Mouse (Mus musculus): Measurements from ENCODE around the gene Uqcc2. TPM values are rescaled to one million over a fixed set of nuclear protein-coding genes. Genes with fewer than 3 reads are reported as not detected.

Uqcc2 gene
- 740 TPM for polyA plus RNA-seq (2012; fragmentation: generic; extraction: Trizol)

DNA sequence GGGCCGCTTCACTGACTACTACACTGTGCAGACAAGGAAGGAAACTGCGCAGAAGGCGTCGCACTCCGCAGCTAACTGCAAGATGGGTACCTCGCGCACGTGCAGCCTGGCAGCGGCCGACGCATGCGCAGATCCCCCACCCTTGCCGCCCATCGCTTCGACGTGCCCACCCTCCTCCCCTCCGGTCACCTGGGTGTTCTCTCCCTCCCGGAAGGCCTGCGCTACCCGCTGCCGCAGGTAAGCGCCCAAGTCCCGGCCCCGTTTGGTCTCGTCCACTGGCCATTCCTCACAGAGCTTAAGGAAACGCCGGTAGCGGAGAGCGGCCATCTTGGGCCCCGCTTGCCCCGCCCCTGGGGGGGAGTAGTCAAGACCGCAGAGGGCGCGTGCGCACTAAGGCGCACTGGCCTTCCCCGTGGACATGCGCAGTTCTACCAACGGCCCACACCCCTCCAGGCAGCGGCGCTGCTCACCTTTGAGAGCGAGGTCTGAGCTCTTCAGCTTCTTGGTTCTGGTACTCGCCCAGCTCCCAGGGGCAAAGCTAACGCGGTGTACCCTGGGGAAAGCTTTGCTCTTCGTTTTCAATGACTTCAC lies at the start of gene Uqcc2:
TSS of gene Uqcc2 (minus strand) at position 366 of the 591 bp plus-strand sequence.
- H3K27me3 ChIP-seq (ENCODE audit: control insufficient read depth, insufficient read depth, insufficient read length) = no peaks in the 10 kb centered on the region
- H3K36me3 ChIP-seq (ENCODE audit: control insufficient read depth, insufficient read depth) = peaks cover 3% of the 10 kb centered on the region
- H3K4me3 ChIP-seq = peak within 1 kb of the TSS; percentile 51
- H3K79me2 ChIP-seq (ENCODE audit: control insufficient read depth, insufficient read depth) = peaks cover 41% of the 10 kb centered on the region
- TF ChIP-seq MYOD1 (IDR thresholded peaks at IDR 0.05; ENCODE audit: control insufficient read depth in 1 of 3, insufficient read length in 2 of 3, low read depth in 2 of 3) = peak in 1 of 3 experiments; percentile 46
- no peak for TF ChIP-seq E2F4 (IDR thresholded peaks at IDR 0.05; ENCODE audit: insufficient read depth)
- peak; percentile 48 for TF ChIP-seq POLR2A (IDR thresholded peaks at IDR 0.05; ENCODE audit: insufficient read length, low read depth)
- TF ChIP-seq TCF12 (IDR thresholded peaks at IDR 0.05; ENCODE audit: insufficient read depth, poor library complexity, severe bottlenecking) = no peak
- TF ChIP-seq USF1 (IDR thresholded peaks at IDR 0.05; ENCODE audit: low read depth) = no peak
- no peak for TF ChIP-seq SRF (IDR thresholded peaks at IDR 0.05; ENCODE audit: control insufficient read depth, insufficient read length, low read depth)
- TF ChIP-seq POLR2AphosphoS2 (IDR thresholded peaks at IDR 0.05; ENCODE audit: insufficient read length, low read depth) = peak; percentile 14
- peak; percentile 59 for TF ChIP-seq MAX (IDR thresholded peaks at IDR 0.05; ENCODE audit: low read depth)
- H3ac ChIP-seq (ENCODE audit: control insufficient read depth, insufficient read length) = peak within 1 kb of the TSS; percentile 14
- H3K4me2 ChIP-seq (ENCODE audit: low read depth) = peak within 1 kb of the TSS; percentile 94

DNA sequence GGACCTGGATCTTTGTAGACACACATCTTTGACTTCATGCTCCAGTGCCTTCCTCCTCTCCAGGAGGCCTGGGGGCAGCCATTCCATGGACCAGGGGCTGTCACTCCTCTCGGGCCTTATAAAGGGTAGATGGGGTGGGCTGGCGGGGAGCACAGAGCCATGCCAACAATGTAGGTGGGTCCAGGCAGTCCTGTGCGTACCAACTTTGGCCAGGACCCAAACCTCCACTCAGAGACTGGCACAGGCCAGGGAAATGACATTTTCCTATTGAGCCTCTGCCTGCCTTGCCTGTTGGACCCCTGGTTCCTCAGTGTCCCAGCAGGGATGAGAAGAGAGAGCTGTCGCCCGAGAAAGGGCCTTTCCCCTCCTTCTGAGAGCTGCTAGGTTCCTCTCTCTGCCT lies 48.7 kb upstream of the Uqcc2 start:
- TF ChIP-seq SRF (IDR thresholded peaks at IDR 0.05; ENCODE audit: control insufficient read depth, insufficient read length, low read depth) (no peak), MYOG (IDR thresholded peaks at IDR 0.05; ENCODE audit: control insufficient read depth in 1 of 3, insufficient read depth in 1 of 3, insufficient read length in 2 of 3, low read depth in 2 of 3) (no peak), MYOD1 (IDR thresholded peaks at IDR 0.05; ENCODE audit: control insufficient read depth in 1 of 3, insufficient read length in 2 of 3, low read depth in 2 of 3) (no peak), E2F4 (IDR thresholded peaks at IDR 0.05; ENCODE audit: insufficient read depth) (no peak), TCF12 (IDR thresholded peaks at IDR 0.05; ENCODE audit: insufficient read depth, poor library complexity, severe bottlenecking) (no peak), REST (IDR thresholded peaks at IDR 0.05; ENCODE audit: insufficient read depth, insufficient read length) (no peak), MAX (IDR thresholded peaks at IDR 0.05; ENCODE audit: low read depth) (no peak), USF1 (IDR thresholded peaks at IDR 0.05; ENCODE audit: low read depth) (no peak), TCF3 (IDR thresholded peaks at IDR 0.05; ENCODE audit: insufficient read length, low read depth) (no peak), POLR2AphosphoS2 (IDR thresholded peaks at IDR 0.05; ENCODE audit: insufficient read length, low read depth) (no peak), CEBPB (IDR thresholded peaks at IDR 0.05; ENCODE audit: insufficient read depth, poor library complexity, severe bottlenecking) (no peak), POLR2A (IDR thresholded peaks at IDR 0.05; ENCODE audit: insufficient read length, low read depth) (no peak)

DNA sequence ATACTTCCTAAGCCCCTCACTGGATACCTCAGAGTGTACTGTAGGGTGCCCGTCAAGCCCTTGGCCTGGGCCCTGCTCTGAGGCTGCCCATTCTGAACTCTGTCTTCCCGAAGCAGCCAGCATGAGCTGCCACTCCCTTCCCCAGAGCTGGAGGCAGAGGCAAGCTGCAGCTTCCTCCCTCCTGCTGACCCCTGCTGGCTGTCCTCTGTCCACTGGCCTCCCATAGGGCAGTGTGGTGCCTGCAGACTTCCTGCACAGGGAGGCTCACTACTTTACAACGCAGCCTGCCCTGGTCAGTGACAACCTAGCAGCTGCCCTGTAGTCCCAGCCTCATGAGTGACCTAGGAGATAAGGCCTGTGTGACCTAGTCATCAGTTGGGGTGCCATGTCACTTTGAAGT lies 48.0 kb upstream of the Uqcc2 start:
- Histone ChIP-seq H3K4me2 (ENCODE audit: low read depth) (peak overlapping the region; percentile 29), H3K79me2 (ENCODE audit: control insufficient read depth, insufficient read depth) (no peaks in the 10 kb centered on the region)

More for the DNA sequence above, 48.7 kb upstream of the Uqcc2 start:
- Histone ChIP-seq H3ac (ENCODE audit: control insufficient read depth, insufficient read length) (no peak overlapping the region), H3K79me2 (ENCODE audit: control insufficient read depth, insufficient read depth) (no peaks in the 10 kb centered on the region), H3K4me2 (ENCODE audit: low read depth) (no peak overlapping the region), H3K36me3 (ENCODE audit: control insufficient read depth, insufficient read depth) (no peaks in the 10 kb centered on the region), H3K27me3 (ENCODE audit: control insufficient read depth, insufficient read depth, insufficient read length) (no peaks in the 10 kb centered on the region), H3K4me3 (no peak overlapping the region)

DNA sequence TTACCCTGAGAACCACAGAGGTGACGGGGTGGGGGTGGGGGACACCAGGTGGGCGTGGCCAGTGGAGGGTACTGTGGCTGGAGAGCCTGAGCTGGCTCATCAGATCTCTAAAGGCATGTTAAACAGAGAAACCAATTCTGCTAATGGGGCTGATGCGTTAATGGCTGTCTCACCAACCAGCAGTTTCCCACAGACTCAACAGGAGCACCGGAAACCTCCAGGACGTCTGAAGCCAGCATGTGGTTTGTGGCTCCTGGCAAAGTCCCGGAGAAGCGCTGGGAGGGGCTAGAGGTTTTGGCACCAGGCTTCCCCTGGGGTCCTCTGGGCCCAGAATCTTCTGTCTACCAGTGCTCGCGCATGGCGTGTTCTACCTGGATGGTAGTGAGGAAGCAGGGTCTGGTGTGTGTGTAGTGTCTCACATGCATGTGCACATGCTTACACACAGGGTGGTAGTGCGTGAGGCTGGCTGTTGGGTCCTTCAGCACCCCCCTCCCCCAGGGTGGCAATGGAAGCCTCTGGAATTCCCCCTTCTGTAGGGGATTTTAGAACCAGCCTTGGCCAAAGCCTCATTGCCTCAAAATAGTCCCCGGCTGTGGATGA lies 46.1 kb upstream of the Uqcc2 start:
- Histone ChIP-seq H3K4me3 (no peak overlapping the region), H3K79me2 (ENCODE audit: control insufficient read depth, insufficient read depth) (no peaks in the 10 kb centered on the region), H3K27me3 (ENCODE audit: control insufficient read depth, insufficient read depth, insufficient read length) (no peaks in the 10 kb centered on the region), H3K4me2 (ENCODE audit: low read depth) (no peak overlapping the region), H3K36me3 (ENCODE audit: control insufficient read depth, insufficient read depth) (no peaks in the 10 kb centered on the region), H3ac (ENCODE audit: control insufficient read depth, insufficient read length) (no peak overlapping the region)
- TF ChIP-seq POLR2A (IDR thresholded peaks at IDR 0.05; ENCODE audit: insufficient read length, low read depth) = no peak
- no peak for TF ChIP-seq TCF12 (IDR thresholded peaks at IDR 0.05; ENCODE audit: insufficient read depth, poor library complexity, severe bottlenecking)
- no peak for TF ChIP-seq REST (IDR thresholded peaks at IDR 0.05; ENCODE audit: insufficient read depth, insufficient read length)
- no peak for TF ChIP-seq POLR2AphosphoS2 (IDR thresholded peaks at IDR 0.05; ENCODE audit: insufficient read length, low read depth)
- TF ChIP-seq TCF3 (IDR thresholded peaks at IDR 0.05; ENCODE audit: insufficient read length, low read depth) = no peak
- no peak for TF ChIP-seq MYOD1 (IDR thresholded peaks at IDR 0.05; ENCODE audit: control insufficient read depth in 1 of 3, insufficient read length in 2 of 3, low read depth in 2 of 3)
- TF ChIP-seq CEBPB (IDR thresholded peaks at IDR 0.05; ENCODE audit: insufficient read depth, poor library complexity, severe bottlenecking) = no peak
- no peak for TF ChIP-seq E2F4 (IDR thresholded peaks at IDR 0.05; ENCODE audit: insufficient read depth)
- TF ChIP-seq MAX (IDR thresholded peaks at IDR 0.05; ENCODE audit: low read depth) = no peak
- no peak for TF ChIP-seq SRF (IDR thresholded peaks at IDR 0.05; ENCODE audit: control insufficient read depth, insufficient read length, low read depth)
- no peak for TF ChIP-seq USF1 (IDR thresholded peaks at IDR 0.05; ENCODE audit: low read depth)
- TF ChIP-seq MYOG (IDR thresholded peaks at IDR 0.05; ENCODE audit: control insufficient read depth in 1 of 3, insufficient read depth in 1 of 3, insufficient read length in 2 of 3, low read depth in 2 of 3) = no peak

More for the DNA sequence above, 48.0 kb upstream of the Uqcc2 start:
- TF ChIP-seq E2F4 (IDR thresholded peaks at IDR 0.05; ENCODE audit: insufficient read depth) (no peak), MYOG (IDR thresholded peaks at IDR 0.05; ENCODE audit: control insufficient read depth in 1 of 3, insufficient read depth in 1 of 3, insufficient read length in 2 of 3, low read depth in 2 of 3) (peak in 1 of 3 experiments; percentile 50), POLR2A (IDR thresholded peaks at IDR 0.05; ENCODE audit: insufficient read length, low read depth) (no peak)
- H3K4me3 ChIP-seq = no peak overlapping the region
- no peaks in the 10 kb centered on the region for H3K27me3 ChIP-seq (ENCODE audit: control insufficient read depth, insufficient read depth, insufficient read length)
- H3ac ChIP-seq (ENCODE audit: control insufficient read depth, insufficient read length) = no peak overlapping the region
- no peaks in the 10 kb centered on the region for H3K36me3 ChIP-seq (ENCODE audit: control insufficient read depth, insufficient read depth)
